Mouse (Mus musculus): ENCODE results near the gene Fut2.

DNA sequence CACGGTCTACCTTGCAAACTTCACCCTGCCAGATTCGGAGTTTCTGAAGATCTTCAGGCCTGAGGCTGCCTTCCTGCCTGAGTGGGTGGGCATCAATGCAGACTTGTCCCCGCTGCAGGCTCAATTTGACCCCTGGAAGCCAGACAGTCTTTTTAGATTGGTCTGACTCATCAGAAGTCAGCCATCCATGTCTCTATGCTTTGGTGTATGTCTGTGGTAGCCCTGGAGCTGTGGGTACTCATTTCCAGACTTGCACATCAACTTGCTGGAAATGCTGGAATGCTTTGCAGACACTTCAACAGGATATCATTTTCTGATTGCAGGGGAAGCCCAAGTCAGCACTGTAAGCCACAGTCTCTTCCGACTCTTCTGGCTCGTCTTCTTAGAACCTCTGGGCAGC is 46.6 kb downstream of the Fut2 start:
- no peak for TF ChIP-seq CTCF (IDR thresholded peaks at IDR 0.05)
- TF ChIP-seq EP300 (IDR thresholded peaks at IDR 0.05), result no peak
